Mouse (Mus musculus): ENCODE measurements around the gene Il6st.

DNA sequence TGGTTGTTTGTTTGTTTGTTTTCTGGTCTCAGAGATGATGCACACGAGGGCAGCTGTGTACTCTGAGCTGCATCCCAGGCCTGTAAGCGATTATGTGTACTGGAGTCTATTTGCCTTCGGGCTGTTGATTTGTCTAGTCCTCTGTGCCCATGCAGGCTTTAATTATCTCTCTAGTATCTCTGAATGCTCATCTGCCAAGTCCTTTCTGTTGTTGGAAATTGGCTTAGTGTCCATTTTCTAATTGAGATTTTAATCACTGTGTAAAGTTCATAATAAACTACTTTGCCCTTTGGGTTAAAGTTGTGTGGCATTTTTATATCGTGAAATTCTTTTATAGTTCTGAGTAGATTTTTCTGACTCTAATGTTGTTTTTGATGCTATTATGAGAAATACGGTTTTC lies 5.6 kb downstream of the Il6st start:
- TF ChIP-seq POLR2A (IDR thresholded peaks at IDR 0.05; ENCODE audit: insufficient read depth, low read length) = no peak
- TF ChIP-seq EP300 (IDR thresholded peaks at IDR 0.05; ENCODE audit: insufficient read depth, low read depth, low read length) = no peak
